Mouse (Mus musculus) ovary, postnatal 10 days (tissue): ENCODE measurements around the gene Eif3m.

Experiments used
- DNase-seq: peaks from one replicate; pipeline ENCODE4 v3.0.0; 2022; ENCODE audit warnings: low spot score

Gene Eif3m

DNA sequence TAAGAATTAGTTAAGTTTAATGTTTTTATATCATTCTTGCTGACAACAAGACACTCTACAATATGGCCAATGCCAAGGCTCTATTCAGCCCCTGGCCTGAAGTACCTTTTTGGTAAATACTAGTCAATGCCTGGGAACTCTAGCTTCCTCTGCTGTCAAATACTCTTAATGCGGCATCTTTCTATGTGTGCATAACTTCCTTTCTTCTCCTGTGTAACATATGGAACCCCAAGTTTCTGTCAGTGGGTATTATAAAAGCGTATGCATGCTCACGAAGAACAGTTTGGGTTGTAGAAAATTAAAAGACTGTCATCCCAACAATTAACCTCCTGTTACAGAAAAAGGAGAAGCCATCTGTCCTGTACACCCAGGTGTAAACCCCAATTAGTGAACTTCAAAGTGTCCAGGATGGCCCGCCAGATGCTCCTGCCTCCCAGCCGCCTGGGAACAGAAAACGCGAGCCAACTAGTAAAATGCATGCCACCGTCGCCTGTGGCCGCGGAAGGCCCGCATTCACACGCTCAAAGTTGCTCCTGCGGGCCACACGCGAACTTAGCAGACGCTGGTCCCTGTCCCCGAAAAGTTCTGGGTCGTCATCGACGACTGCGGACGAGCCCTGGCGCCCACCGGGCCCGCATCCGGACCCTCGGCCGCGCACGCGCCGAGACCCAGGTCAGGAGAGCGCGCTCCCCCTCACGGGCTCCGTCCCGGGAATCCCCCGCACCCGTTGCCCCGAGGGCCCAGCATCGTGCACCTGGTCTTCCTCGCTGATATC lies 501 bp downstream of the Eif3m start:
- no peak for DNase-seq

- no peak for DNase-seq
Observed at GRCm38 (mm10) chr2:105007236-105007635, 9.6 kb downstream of the Eif3m start.

GRCm38 (mm10) chr2:104996201-104996600 lies 20.7 kb downstream of the Eif3m start:
- no peak for DNase-seq

DNA sequence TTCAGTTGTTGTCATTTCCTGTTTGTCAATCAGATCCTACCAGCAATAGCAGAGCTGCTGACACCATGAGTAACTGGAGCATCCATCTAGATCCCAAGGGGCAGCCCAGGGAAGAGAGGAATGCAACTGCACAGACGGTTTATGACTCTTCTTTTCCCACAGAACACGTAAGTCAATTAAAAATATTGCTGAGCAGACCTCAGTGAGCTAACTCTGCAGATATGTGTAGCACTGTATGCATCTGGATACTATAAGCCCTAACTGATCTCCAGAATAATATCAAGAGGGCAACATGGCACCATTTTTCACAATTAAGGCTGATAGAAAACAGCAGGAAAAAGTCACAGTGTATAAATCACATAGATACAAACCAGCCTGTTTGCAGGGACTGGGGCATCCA lies 22.4 kb downstream of the Eif3m start:
- no peak for DNase-seq

- no peak for DNase-seq
Observed at GRCm38 (mm10) chr2:104988974-104989373, 27.9 kb downstream of the Eif3m start.

DNA sequence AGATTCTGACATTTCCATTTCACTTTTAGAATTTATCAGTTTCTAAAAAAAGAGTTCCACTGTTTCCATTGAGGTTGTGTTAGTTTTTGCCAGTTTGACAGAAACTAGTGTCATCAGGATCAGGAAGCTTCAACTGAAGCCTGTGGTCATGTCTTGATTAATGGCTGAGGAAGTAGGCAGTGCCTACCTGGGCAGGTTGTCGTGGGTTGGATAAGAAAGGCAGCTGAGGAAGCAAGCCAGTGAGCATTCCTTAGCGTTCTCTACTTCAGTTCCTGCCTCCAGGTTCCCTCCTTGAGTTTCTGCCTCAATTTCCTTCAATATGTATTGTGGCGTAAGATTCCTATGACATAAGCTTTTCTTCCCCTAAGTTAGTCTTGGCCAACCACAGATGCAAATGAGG lies 31.1 kb downstream of the Eif3m start:
- DNase-seq: no peak

- no peak for DNase-seq
Observed at GRCm38 (mm10) chr2:104981712-104982111, 35.2 kb downstream of the Eif3m start.

DNA sequence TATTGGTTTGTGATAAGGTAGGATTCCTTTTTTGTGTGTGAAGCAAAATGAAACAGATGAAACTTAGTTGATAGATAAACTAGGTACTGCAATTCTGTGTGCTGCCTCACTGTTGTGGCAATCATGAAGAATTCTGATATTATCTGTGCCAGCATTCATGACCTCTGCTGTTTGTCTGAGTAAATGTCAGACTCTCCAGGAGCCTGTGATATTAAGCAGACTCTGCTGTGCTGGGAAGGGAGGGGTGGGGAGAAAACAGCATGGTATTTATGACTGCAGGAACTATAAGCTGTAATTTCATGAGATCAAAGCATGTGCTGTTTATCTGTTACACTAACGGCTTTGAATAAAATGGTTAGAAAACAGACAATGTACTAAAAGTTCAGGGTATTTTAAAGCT lies 52.4 kb downstream of the Eif3m start:
- no peak for DNase-seq
